Mouse (Mus musculus) neural tube, postnatal 0 days (tissue): ENCODE results near the gene Limk2. TPM values are rescaled to one million over a fixed set of nuclear protein-coding genes. Genes with fewer than 3 reads are reported as not detected.

ENCODE experiments used
- polyA plus RNA-seq: library from polyadenylated mRNA; unstranded; fragments of >200 nt; fragmentation: Nextera tagmentation; extraction: Ambion mirVana; gene quantifications from 2 replicates; pipeline ENCODE4 v1.2.1, GENCODE M21; 2015

Gene Limk2
- 109 and 120 TPM in 2 replicates for polyA plus RNA-seq

DNA sequence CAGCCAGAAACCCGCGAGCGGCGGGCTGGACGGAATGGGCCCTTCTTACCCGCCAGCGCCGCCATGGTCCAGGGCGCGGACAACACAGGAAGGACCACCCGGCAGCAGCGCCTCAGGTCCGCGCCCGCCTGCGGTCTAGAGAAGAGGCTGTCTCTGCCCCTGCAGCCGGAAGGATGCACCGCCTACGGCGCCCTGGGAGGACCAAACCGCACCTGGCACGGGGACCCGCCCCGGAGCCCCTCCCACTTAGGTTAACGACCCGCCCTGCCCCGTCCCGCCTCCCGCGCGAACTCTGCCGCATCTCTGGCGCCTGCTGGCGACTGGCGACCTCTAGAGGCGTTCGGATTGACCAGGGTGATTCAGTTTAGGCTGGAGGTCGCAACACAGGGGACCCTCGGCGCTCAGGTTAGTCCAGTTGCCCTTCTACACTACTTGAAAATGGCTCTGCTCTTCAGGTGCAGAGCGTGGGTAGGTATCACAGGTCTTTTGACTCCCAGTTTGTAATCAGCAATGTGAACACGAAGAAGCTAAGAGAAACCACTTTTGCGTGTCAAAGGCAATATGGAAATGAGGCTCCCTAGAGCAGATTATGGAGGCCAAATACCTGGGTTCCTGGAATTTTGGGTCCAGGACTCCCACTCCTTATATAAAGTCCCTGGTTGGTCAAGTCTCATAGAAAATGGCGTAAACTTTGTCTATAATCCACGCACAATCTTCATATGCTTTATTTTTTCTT lies at the start of gene Limk2:
Limk2 (minus strand) TSS at position 193 of the 736 bp plus-strand sequence.

GRCm38 (mm10) chr11:3452167-3452639 lies 43.2 kb upstream of the Limk2 start, which contains the start of gene Rnf185:
Gene Rnf185 (minus strand): TSS chr11:3452363.

GRCm38 (mm10) chr11:3329891-3330451 lies 79.0 kb downstream of the Limk2 start, which contains the start of gene Pik3ip1:
Gene Pik3ip1 (plus strand): TSS chr11:3330401.

Other genes with a start within 250 kb of the Limk2 start
- gene Sfi1, start 215.7 kb downstream of the Limk2 start, polyA plus RNA-seq: 8.3 and 10.3 TPM in 2 replicates
- gene Eif4enif1, start 206.8 kb downstream of the Limk2 start, polyA plus RNA-seq: 33.0 and 38.7 TPM in 2 replicates
- 159 and 176 TPM in 2 replicates for gene Drg1, start 142.8 kb downstream of the Limk2 start, polyA plus RNA-seq
- 33.3 and 34.6 TPM in 2 replicates for gene Patz1, start 120.3 kb downstream of the Limk2 start, polyA plus RNA-seq
- 40.0 and 43.2 TPM in 2 replicates for gene Pik3ip1, start 78.8 kb downstream of the Limk2 start, polyA plus RNA-seq
- gene Rnf185, start 43.2 kb upstream of the Limk2 start, polyA plus RNA-seq: 26.5 and 30.7 TPM in 2 replicates
- 34.9 and 38.8 TPM in 2 replicates for gene Pla2g3, start 79.1 kb upstream of the Limk2 start, polyA plus RNA-seq
- gene Inpp5j, start 95.6 kb upstream of the Limk2 start, polyA plus RNA-seq: 20.3 and 24.4 TPM in 2 replicates
- gene Selenom, start 105.5 kb upstream of the Limk2 start, polyA plus RNA-seq: 524 and 531 TPM in 2 replicates
- gene Smtn, start 131.4 kb upstream of the Limk2 start, polyA plus RNA-seq: 16.1 and 21.2 TPM in 2 replicates
- 16.0 and 16.2 TPM in 2 replicates for gene Morc2a, start 240.0 kb upstream of the Limk2 start, polyA plus RNA-seq